10 mouse cellular contexts compared by ENCODE assay signal in genomic region chr5:107346214-107346613, GRCm38 (mm10). TPM values are rescaled to one million over a fixed set of nuclear protein-coding genes. Genes with fewer than 3 reads are reported as not detected.
DNase-seq lines count a peak whose midpoint lies in the region; ATAC-seq and TF ChIP-seq lines count a peak whose summit lies in the region.
"Had no signal": no experiment of that assay in that cellular context is flagged by ENCODE, and none has a peak within 500 bp of the region (broad histone marks: within the 10 kb centered on the region; RNA-seq: fewer than 3 reads in every experiment).

No protein-coding gene starts in this region.

- H3K9me3 ChIP-seq in liver, embryonic 14.5 days (ENCODE audit: control insufficient read depth, low read length): no peaks in the 10 kb centered on the region
- no peaks in the 10 kb centered on the region for H3K9me3 ChIP-seq in liver, embryonic 12.5 days (replicated peaks)
- no peaks in the 10 kb centered on the region for H3K9me3 ChIP-seq in limb, embryonic 14.5 days (ENCODE audit: control insufficient read depth, low read length)

- peak; percentile 36 for DNase-seq in CD4-positive, CD25-positive, alpha-beta regulatory T cell, adult 2 months (ENCODE audit: low read depth, low spot score)
- no peak for DNase-seq in liver, embryonic 14.5 days (ENCODE audit: low read depth in 3 of 3, low spot score in 3 of 3)
- DNase-seq in Patski (ENCODE audit: low read depth, low spot score) (no peak), MN1 (ENCODE audit: low spot score) (no peak)
- peak; percentile 56 for DNase-seq in limb, embryonic 14.5 days (ENCODE audit: low spot score)
- no peak for DNase-seq in right cerebral cortex, postnatal 10 days (ENCODE audit: low spot score in 2 of 2)
- DNase-seq: gastrocnemius, postnatal 14 days; kidney, adult 8-10 months had no signal

- H3K36me3 ChIP-seq in liver, embryonic 14.5 days (replicated peaks; ENCODE audit: control insufficient read depth, insufficient read depth, low read depth): no peaks in the 10 kb centered on the region
- H3K36me3 ChIP-seq in liver, embryonic 12.5 days: no peaks in the 10 kb centered on the region
- no peaks in the 10 kb centered on the region for H3K36me3 ChIP-seq in limb, embryonic 14.5 days (ENCODE audit: control insufficient read depth, insufficient read depth, low read length)

- POLR2A ChIA-PET in Patski (lab: Charles Lee): no interaction called here

- H3K4me2 ChIP-seq in liver, embryonic 14.5 days (ENCODE audit: low read depth): no peak overlapping the region
- H3K4me2 ChIP-seq in liver, embryonic 12.5 days: no peak overlapping the region
- H3K4me2 ChIP-seq in limb, embryonic 14.5 days (replicated peaks; ENCODE audit: low read depth, low read length, severe bottlenecking): no peak overlapping the region

- no peak for ATAC-seq in CD4-positive, CD25-positive, alpha-beta regulatory T cell, adult 4 months
- ATAC-seq in liver, embryonic 14.5 days (ENCODE audit: insufficient read depth): no peak
- no peak for ATAC-seq in liver, embryonic 12.5 days
- no peak for ATAC-seq in Patski
- ATAC-seq in limb, embryonic 14.5 days (ENCODE audit: low FRiP score, low read depth): peak; percentile 50; the same call in 1 of the 2 replicates

- no peak overlapping the region for H3K4me3 ChIP-seq in liver, embryonic 14.5 days (ENCODE audit: insufficient read depth in 1 of 2, low read depth in 2 of 2, low read length in 2 of 2)
- no peak overlapping the region for H3K4me3 ChIP-seq in liver, embryonic 12.5 days
- H3K4me3 ChIP-seq in limb, embryonic 14.5 days (replicated peaks; ENCODE audit: low read length): no peak overlapping the region

- TF ChIP-seq POLR2A in limb, embryonic 14.5 days (IDR thresholded peaks at IDR 0.05; ENCODE audit: borderline replicate concordance, extremely low read depth, insufficient read depth, insufficient read length): no peak

- TF ChIP-seq EP300 in liver, embryonic 14.5 days (IDR thresholded peaks at IDR 0.05; ENCODE audit: low read depth): no peak

- H3K27me3 ChIP-seq in liver, embryonic 14.5 days (ENCODE audit: control insufficient read depth, insufficient read depth, low read length): no peaks in the 10 kb centered on the region
- H3K27me3 ChIP-seq in liver, embryonic 12.5 days (replicated peaks): no peaks in the 10 kb centered on the region; the same call in 1 of the 2 replicates
- peaks cover 47% of the 10 kb centered on the region for H3K27me3 ChIP-seq in Patski
- H3K27me3 ChIP-seq in limb, embryonic 14.5 days (ENCODE audit: control insufficient read depth, insufficient read depth, low read length): no peaks in the 10 kb centered on the region

- H3K27ac ChIP-seq in liver, embryonic 14.5 days: no peak overlapping the region
- H3K27ac ChIP-seq in liver, embryonic 12.5 days: no peak overlapping the region
- 0 out of 2 replicates have a peak overlapping the region, but pooled peaks have one; percentile 27 for H3K27ac ChIP-seq in limb, embryonic 14.5 days (replicated peaks; ENCODE audit: low read depth, low read length)

- WGBS in liver, embryonic 14.5 days (ENCODE audit: insufficient replicate concordance): 33% methylated on average over 1 of the region's 1 CpGs
- 45% methylated on average over 1 of the region's 1 CpGs for WGBS in liver, embryonic 12.5 days (ENCODE audit: insufficient replicate concordance)
- 27% methylated on average over 1 of the region's 1 CpGs for WGBS in limb, embryonic 14.5 days

- no peaks in the 10 kb centered on the region for H3K4me1 ChIP-seq in liver, embryonic 14.5 days (replicated peaks; ENCODE audit: control insufficient read depth in 2 of 2, insufficient read depth in 2 of 2, low read length in 1 of 2)
- H3K4me1 ChIP-seq in liver, embryonic 12.5 days: no peaks in the 10 kb centered on the region
- H3K4me1 ChIP-seq in limb, embryonic 14.5 days (ENCODE audit: control insufficient read depth, insufficient read depth, low read length): peaks cover 12% of the 10 kb centered on the region; the same call in 1 of the 2 replicates

- no peak overlapping the region for H3K9ac ChIP-seq in liver, embryonic 14.5 days (replicated peaks)
- H3K9ac ChIP-seq in liver, embryonic 12.5 days: no peak overlapping the region
- H3K9ac ChIP-seq in limb, embryonic 14.5 days (ENCODE audit: low read depth, low read length, severe bottlenecking): no peak overlapping the region

- CTCF ChIA-PET in Patski (lab: Charles Lee): no interaction called here

- in situ Hi-C loops in Patski (cut with MboI; ENCODE audit: low pct_unique_long_range_greater_than_20kb): no loop called here

- peak; percentile 42; the same call in 1 of the 2 replicates for TF ChIP-seq CTCF in liver, embryonic 14.5 days (IDR thresholded peaks at IDR 0.05; ENCODE audit: low read depth)
- TF ChIP-seq CTCF in Patski (IDR thresholded peaks at IDR 0.05): peak; percentile 67

RNA-seq across cellular contexts. Expression of gene Brdt, which starts 15.3 kb away (rescaled TPM):
- 1 to 10 TPM in 1 of 2 experiments, under 1 TPM in 1; 0.91 to 1.3 TPM for polyA plus RNA-seq in CD4-positive, CD25-positive, alpha-beta regulatory T cell, adult 4 months (2017; shearing (Covaris generic))
- 0.09 and 0.16 TPM in 2 replicates for polyA plus RNA-seq in liver, embryonic 14.5 days (2012; rRNA removed)
- 0.05 and 0.11 TPM in 2 replicates for polyA plus RNA-seq in liver, embryonic 14.5 days (2014; fragmentation: Nextera tagmentation; extraction: Ambion mirVana)
- 0.20 and 0.24 TPM in 2 replicates for polyA plus RNA-seq in liver, embryonic 12.5 days (2016; fragmentation: Nextera tagmentation; extraction: Ambion mirVana)
- polyA plus RNA-seq in Patski (2021): 2.0 TPM
- polyA plus RNA-seq in limb, embryonic 14.5 days (2012; rRNA removed): 4.8 and 5.0 TPM in 2 replicates
- polyA plus RNA-seq in limb, embryonic 14.5 days (2014; fragmentation: Nextera tagmentation; extraction: Ambion mirVana): 4.3 and 4.5 TPM in 2 replicates

RNA-seq across cellular contexts. Expression of gene Ephx4, which starts 56.3 kb away (rescaled TPM):
- under 1 TPM in 1 of 2 experiments, not detected in 1; 0.42 TPM for polyA plus RNA-seq in CD4-positive, CD25-positive, alpha-beta regulatory T cell, adult 4 months (2017; shearing (Covaris generic))
- polyA plus RNA-seq in liver, embryonic 14.5 days (2012; rRNA removed): 0.03 TPM in 1 of 2 replicates, not detected in the other
- not detected in 2 replicates for polyA plus RNA-seq in liver, embryonic 14.5 days (2014; fragmentation: Nextera tagmentation; extraction: Ambion mirVana)
- 0.10 TPM in 1 of 2 replicates, not detected in the other for polyA plus RNA-seq in liver, embryonic 12.5 days (2016; fragmentation: Nextera tagmentation; extraction: Ambion mirVana)
- polyA plus RNA-seq in Patski (2021): 0.06 TPM
- 2.4 and 2.8 TPM in 2 replicates for polyA plus RNA-seq in limb, embryonic 14.5 days (2012; rRNA removed)
- polyA plus RNA-seq in limb, embryonic 14.5 days (2014; fragmentation: Nextera tagmentation; extraction: Ambion mirVana): 1.8 and 2.4 TPM in 2 replicates

RNA-seq across cellular contexts. Expression of gene Tgfbr3, which starts 56.8 kb away (rescaled TPM):
- 1 to 10 TPM; 4.4 to 7.8 TPM for polyA plus RNA-seq in CD4-positive, CD25-positive, alpha-beta regulatory T cell, adult 4 months (2017; shearing (Covaris generic))
- 3.1 and 4.3 TPM in 2 replicates for polyA plus RNA-seq in liver, embryonic 14.5 days (2012; rRNA removed)
- 7.5 and 7.7 TPM in 2 replicates for polyA plus RNA-seq in liver, embryonic 14.5 days (2014; fragmentation: Nextera tagmentation; extraction: Ambion mirVana)
- polyA plus RNA-seq in liver, embryonic 12.5 days (2016; fragmentation: Nextera tagmentation; extraction: Ambion mirVana): 18.4 and 19.2 TPM in 2 replicates
- 35.6 TPM for polyA plus RNA-seq in Patski (2021)
- polyA plus RNA-seq in limb, embryonic 14.5 days (2012; rRNA removed): 20.7 and 23.2 TPM in 2 replicates
- polyA plus RNA-seq in limb, embryonic 14.5 days (2014; fragmentation: Nextera tagmentation; extraction: Ambion mirVana): 29.0 and 29.4 TPM in 2 replicates

Comparison
In these comparisons a context has a peak if more than half of its experiments do, and no peak if none do; other contexts are left out.
1. DNase-seq: peak in CD4-positive, CD25-positive, alpha-beta regulatory T cell, adult 2 months (single experiment) and limb, embryonic 14.5 days (single experiment); none in liver, embryonic 14.5 days (0 of 3), Patski (single experiment), MN1 (single experiment) and right cerebral cortex, postnatal 10 days (0 of 2).